Mouse (Mus musculus): ENCODE data around the gene Tmem196.

Tmem196 gene

DNA sequence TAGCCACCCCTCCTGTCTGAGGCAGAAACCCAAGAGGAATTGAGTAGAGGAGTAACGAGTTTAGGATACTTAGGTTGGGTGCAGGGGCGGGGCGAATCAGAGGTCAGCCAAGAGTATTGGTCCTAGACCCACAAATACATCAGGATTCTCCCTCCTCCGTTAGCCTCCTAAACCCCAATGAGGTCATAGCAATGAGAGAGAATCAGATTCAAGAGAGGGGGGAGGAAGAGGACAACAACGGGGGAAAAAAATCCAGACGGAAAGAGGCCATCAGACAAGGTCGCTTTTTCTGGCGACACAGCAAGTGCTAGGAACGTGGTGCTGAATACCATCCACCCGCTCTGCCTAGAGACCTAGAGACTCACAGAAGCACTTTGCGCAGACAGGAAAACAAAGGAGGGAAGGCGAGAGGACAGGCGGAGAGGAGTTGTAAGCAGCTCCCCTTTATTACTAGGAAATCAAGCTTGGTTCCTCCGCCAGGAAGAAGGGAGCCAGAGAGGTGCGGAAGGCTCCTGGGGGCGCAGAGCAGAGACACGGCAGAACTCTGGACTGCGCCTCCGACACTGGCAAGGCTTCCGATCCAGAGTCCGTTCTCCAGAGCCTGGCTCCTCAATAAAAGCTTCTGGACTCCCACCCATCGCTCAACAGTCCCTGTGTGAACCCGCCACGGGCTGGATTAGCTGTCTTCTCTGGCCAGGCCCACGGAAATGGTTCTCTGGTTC lies at the start of gene Tmem196:
Gene Tmem196, plus strand, starts transcription at position 234 of the 722 bp plus-strand sequence.
- DNase-seq, result no peak

DNA sequence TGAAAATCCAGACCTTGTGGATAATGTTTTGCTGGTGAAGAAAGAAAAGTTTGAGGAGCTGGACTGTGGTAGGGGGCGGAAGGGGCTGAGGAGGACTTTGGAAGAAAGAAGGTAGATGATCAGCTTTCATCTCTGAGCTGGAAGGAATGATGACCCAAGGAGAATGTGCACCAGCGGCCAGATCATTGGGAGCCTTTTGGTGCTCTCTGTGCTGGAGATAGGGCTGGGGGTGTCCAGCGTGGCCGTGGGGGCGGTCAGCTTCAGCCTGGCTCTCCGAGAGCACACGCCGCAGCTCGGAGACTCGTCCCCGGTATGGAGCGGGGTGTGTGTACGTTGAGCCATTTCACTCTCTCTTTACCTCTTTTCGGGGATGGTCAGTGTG lies 680 bp downstream of the Tmem196 start:
- DNase-seq, result no peak

DNA sequence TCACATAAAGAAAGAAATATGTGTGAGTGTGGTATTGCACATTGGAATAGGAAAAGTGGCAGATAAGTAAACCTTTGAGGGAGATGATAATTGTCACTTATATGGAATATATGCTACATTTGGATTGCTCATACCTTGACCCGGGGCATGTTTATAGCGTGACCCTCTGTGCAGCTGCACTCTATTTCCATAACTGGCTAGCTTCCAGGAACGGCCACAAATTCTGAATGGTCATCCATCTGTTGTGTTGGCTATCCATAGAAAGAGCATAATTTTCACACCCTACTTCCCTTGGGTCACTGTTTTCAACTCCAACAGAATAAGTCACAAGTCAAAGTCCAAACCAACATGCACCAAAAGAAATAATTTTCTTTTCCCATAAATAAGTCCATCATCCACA lies 11.4 kb downstream of the Tmem196 start:
- no peak for DNase-seq

DNA sequence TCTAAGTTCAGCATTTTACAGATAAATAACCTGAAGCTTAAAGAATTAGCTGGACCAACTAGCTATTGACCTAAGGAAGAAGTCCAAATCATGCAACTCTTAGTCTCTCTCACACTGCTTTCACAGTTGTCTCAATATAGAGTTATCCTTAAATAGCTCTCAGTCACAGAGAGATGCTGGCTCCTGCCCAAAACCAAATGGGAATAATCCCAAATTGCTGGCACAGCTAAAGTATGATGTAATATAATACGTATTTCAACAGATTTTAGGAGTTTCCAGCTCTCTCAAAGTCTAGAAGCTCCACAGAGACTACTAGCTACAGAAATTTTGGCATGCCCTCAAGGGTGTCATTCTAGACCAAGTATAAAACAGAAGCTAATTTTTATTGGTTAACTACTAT lies 15.1 kb downstream of the Tmem196 start:
- no peak for DNase-seq

DNA sequence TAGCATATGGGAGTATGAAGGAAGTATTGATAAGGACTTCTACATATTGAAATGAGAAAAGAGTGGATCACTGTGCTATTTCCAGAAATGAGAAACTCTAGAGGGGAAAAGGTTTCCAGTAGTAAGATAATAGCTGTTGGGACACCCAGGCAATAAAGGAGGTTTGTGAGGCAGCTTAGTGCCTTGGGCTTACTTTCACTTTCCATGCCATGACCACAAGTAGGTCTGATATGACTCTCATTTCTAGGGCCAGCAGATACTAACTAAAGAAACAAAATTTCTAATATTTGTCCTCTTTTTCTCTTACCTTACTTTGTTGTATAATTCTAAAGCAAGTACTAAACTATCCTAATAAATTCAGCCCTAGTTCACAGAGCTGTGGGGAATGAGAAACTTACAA lies 19.8 kb downstream of the Tmem196 start:
- no peak for DNase-seq

DNA sequence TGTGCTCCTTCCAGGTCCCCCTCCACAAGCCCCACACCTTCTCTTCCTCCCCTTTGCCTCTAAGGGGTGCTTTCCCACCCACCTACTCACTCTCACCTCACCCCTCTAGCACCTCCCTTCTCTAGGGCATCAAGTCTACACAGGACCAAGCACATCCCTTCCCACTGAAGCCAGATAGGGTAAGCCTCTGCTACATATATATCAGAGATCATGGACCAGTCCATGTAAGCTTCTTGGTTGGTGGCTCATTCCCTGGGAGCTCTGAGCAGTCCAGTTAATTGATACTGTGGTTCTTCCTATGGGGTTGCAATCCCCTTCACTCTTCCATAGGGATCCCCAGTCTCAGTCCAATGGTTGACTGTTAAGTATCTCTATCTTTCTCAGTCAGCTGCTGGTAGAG lies 24.4 kb downstream of the Tmem196 start:
- no peak for DNase-seq

DNA sequence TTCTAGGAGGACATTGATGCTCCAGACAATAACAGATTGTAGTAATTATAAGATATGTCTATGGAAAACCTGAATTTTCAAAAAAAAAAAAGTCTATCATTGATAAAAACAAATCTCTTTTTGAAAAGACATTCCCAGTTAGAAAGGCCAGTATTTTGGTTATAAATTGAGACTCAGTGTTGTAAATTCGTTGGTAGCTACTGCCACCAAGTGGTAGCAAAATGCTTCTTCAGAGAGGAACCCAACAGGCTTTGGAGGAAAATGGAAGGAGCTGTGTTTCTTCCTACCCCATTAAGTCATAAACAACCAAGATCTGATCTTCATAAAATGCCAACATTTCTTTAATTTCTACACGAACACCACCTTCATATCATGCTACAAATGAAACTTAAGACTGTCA lies 36.1 kb downstream of the Tmem196 start:
- DNase-seq, result no peak

DNA sequence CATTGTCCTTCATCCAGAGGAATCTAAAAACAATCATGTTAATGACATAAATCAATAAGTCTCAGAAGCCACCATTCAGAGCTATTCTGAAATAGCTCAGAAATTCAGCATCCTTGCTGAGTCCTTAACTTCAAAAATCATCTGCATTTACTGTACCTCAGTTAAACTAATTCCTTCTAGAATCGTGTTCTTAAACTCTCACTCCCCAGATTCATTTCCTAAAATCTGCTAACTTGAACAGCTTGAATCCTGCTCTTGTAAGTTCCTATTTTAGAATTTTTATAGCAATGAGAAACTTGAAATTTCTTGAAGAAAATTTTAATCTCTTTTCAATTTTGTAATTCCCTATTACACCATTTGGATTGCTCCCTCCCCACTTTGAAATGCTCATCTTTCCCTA lies 52.6 kb downstream of the Tmem196 start:
- no peak for DNase-seq

DNA sequence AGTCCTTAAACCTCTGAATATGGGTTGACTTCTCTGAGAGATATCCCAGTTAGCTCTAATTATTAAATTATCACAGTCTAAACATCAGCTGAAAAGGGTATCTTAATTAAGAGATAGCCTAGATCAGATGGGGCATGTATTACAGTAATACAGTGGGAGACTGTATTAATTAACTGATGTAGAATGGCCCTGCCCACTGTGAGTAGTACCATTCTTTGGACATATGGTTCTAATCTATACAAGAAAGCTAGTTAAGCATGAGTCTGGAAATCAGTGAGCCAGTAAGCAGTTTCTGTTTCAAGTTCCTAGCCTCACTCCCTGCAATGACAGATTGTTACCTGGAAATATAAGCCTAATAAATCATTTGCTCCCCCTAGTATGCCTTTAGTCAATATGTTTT lies 58.7 kb downstream of the Tmem196 start:
- DNase-seq, result no peak

DNA sequence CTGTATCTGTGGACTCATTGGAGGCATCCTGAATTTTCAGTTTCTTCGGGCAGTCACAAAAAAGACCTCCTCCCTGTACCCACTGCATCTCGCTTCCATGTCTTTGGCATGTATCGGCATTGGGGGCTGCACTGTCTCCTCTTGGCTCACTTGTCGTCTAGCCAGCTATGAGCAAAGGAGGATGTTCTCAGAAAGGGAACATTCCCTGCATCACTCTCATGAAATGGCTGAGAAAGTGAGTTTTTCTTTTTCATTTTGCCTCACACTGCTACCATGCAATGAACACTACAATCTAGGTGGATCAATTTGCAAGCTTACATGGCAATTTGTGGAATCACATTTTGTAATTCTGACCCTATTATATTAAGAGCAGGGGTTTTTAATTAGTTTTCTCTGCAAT lies 69.1 kb downstream of the Tmem196 start:
- no peak for DNase-seq

DNA sequence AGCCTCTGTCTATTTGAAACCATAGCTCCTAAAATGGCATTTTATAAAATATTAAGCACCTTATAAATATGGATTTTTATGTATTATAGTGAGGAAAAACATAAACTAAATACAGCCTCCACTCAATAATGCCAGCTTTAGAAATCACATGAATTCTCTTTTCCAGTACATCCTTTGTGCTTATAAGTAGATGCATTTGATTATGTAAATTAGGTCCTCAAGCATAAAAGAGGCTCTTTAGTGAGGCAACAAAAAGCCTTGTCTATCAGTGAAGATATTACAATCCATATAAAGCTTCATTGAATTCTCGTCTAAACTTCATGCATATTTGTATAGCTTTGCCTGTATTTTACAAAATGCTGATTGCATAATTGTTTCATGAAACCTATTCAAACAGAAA lies 69.6 kb downstream of the Tmem196 start:
- DNase-seq, result no peak

DNA sequence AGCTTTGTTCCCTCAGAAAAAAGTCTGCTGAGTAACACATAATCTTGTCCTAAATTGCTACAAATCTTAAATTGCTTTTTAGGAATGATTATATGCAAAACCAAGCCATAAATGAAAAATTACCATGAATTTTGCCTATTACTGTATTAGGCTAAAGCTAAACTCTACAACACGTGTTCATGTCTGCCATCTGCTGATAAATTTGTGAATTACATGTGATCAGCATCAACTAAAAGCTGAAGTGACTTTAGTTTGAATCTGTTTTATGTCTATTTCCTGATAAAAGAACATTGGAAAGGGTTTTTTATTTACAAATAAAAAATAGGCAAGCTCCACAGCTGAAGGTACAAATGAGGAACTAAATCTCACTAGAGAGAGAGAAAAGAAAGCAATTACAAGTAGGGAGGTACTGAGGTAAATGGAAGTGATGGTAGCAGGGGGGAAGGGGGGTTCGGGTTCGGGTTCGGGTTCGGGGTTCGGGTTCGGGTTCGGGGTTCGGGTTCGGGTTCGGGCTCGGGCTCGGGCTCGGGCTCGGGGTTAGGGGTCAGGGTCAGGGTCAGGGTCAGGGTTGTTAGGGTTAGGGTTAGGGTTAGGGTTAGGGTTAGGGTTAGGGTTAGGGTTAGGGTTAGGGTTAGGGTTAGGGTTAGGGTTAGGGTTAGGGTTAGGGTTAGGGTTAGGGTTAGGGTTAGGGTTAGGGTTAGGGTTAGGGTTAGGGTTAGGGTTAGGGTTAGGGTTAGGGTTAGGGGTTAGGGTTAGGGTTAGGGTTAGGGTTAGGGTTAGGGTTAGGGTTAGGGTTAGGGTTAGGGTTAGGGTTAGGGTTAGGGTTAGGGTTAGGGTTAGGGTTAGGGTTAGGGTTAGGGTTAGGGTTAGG lies 82.7 kb downstream of the Tmem196 start:
- DNase-seq, result peak; percentile 66
